Mouse (Mus musculus) 3134 (cell line): ENCODE data around the gene Fbrs.
A peak's percentile ranks its signal among the peaks of the same experiment; 100 is the strongest.
"Not testable (repeated sequence)": the region's sequence is repeated elsewhere in the genome, so short reads cannot be mapped to it uniquely, and the experiment has no call there.

ENCODE experiments used
- DNase-seq: peaks from one replicate; pipeline ENCODE4 v3.0.0-alpha.2; 2011; ENCODE audit warnings: low spot score; ENCODE audit not compliant: insufficient read length; ENCODE audit errors: extremely low read depth

Fbrs gene

GRCm38 (mm10) chr7:127478635-127479317, at the start of gene Fbrs:
Fbrs (plus strand) TSS chr7:127479199.
- peak; percentile 91 for DNase-seq

- no peak for DNase-seq
These were observed 43.8 kb upstream of the Fbrs start for GRCm38 (mm10) chr7:127435206-127435605.

GRCm38 (mm10) chr7:127437724-127438123, 41.3 kb upstream of the Fbrs start:
- no peak for DNase-seq

GRCm38 (mm10) chr7:127443976-127444375, 35.0 kb upstream of the Fbrs start:
- no peak for DNase-seq

GRCm38 (mm10) chr7:127448521-127449300, 30.3 kb upstream of the Fbrs start, which contains the start of gene Zfp689:
Zfp689 (minus strand) TSS chr7:127449158.
- peak; percentile 89 for DNase-seq

GRCm38 (mm10) chr7:127449966-127450365, 29.0 kb upstream of the Fbrs start:
- DNase-seq: no peak

- no peak for DNase-seq
These were observed 25.9 kb upstream of the Fbrs start for GRCm38 (mm10) chr7:127453056-127453455.

- DNase-seq: no peak
These were observed 24.1 kb upstream of the Fbrs start for GRCm38 (mm10) chr7:127454905-127455304.

GRCm38 (mm10) chr7:127458371-127459122, 20.5 kb upstream of the Fbrs start:
- DNase-seq: not testable (repeated sequence)

- not testable (repeated sequence) for DNase-seq
These were observed 19.7 kb upstream of the Fbrs start, which contains the start of gene Prr14 for GRCm38 (mm10) chr7:127459311-127459710. Prr14 (plus strand) TSS chr7:127459611.

- DNase-seq: no peak
These were observed 13.8 kb upstream of the Fbrs start for GRCm38 (mm10) chr7:127465191-127465590.

GRCm38 (mm10) chr7:127465670-127466069, 13.3 kb upstream of the Fbrs start:
- not testable (repeated sequence) for DNase-seq

GRCm38 (mm10) chr7:127466606-127467005, 12.4 kb upstream of the Fbrs start:
- no peak for DNase-seq

GRCm38 (mm10) chr7:127470011-127470715, 8.8 kb upstream of the Fbrs start:
- peak; percentile 25 for DNase-seq

- DNase-seq: peak; percentile 94
These were observed 8.0 kb upstream of the Fbrs start for GRCm38 (mm10) chr7:127470743-127471645.

GRCm38 (mm10) chr7:127471646-127472010, 7.4 kb upstream of the Fbrs start:
- DNase-seq: no peak

- no peak for DNase-seq
These were observed 6.9 kb upstream of the Fbrs start for GRCm38 (mm10) chr7:127472060-127472459.

- no peak for DNase-seq
These were observed 5.3 kb upstream of the Fbrs start for GRCm38 (mm10) chr7:127473705-127474104.

GRCm38 (mm10) chr7:127474378-127475070, 4.5 kb upstream of the Fbrs start:
- no peak for DNase-seq
